Comparison of ENCODE assay signal across 10 mouse cellular contexts in the genomic region with DNA sequence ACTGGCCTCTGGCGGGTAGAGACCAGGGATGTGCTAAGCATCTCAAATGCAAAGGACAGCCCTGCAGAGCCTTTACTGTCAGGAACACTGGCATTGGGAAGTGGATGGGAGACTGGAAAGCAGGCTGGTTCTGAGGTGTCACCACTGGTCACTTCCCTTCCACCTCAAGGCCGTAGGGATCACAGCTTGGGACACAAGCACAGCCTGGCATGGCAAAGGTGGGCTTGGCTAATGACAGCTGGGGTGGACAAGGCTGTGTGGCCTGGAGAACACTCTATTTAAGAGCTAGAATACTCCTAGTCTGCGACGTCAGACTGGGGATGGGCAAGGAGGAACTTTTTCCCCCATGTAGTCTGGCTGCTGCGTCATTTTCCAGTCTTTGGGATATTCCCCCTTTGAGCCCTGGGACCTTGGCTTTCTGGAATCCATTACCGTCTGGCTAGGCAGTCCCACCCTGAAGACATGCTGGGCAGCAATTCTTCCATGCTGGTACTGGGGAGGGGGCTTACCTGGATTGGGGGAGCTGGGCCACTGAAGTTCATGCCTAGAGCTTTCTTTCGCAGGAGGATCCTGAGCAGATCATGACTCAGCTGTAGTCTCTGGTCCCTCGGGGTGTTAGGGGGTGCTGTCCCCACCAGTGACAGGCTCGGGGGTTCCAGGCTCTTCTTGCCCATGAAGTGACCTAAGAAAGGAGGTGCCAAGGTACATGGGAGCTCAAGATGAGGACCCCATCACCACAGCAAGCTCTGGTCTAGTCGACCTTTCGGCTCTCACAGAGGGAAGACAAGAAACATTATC. TPM values are rescaled to one million over a fixed set of nuclear protein-coding genes. Genes with fewer than 3 reads are reported as not detected.
DNase-seq lines count a peak whose midpoint lies in the region; ATAC-seq and TF ChIP-seq lines count a peak whose summit lies in the region.
"Had no signal": no experiment of that assay in that cellular context is flagged by ENCODE, and none has a peak within 500 bp of the region (broad histone marks: within the 10 kb centered on the region; RNA-seq: fewer than 3 reads in every experiment).

No protein-coding gene starts in this region.

- H3K36me3 ChIP-seq in hindbrain, embryonic 10.5 days, result peaks cover 49% of the 10 kb centered on the region
- no peaks in the 10 kb centered on the region; the same call in 1 of the 2 replicates for H3K36me3 ChIP-seq in hindbrain, embryonic 16.5 days (ENCODE audit: control insufficient read depth, insufficient read depth, low read length)
- peaks cover 27% of the 10 kb centered on the region for H3K36me3 ChIP-seq in midbrain, embryonic 13.5 days
- H3K36me3 ChIP-seq in midbrain, postnatal 0 days (ENCODE audit: insufficient read depth, low read length), result peaks cover 23% of the 10 kb centered on the region
- H3K36me3 ChIP-seq in intestine, postnatal 0 days (ENCODE audit: control insufficient read depth, insufficient read depth), result 0 out of 2 replicates have a peak, but pooled peaks cover 17% of the 10 kb centered on the region

- no peaks in the 10 kb centered on the region for H3K9me3 ChIP-seq in hindbrain, embryonic 10.5 days
- no peaks in the 10 kb centered on the region for H3K9me3 ChIP-seq in hindbrain, embryonic 16.5 days (ENCODE audit: control insufficient read depth, low read length)
- H3K9me3 ChIP-seq in midbrain, embryonic 13.5 days, result no peaks in the 10 kb centered on the region
- no peaks in the 10 kb centered on the region for H3K9me3 ChIP-seq in midbrain, postnatal 0 days (ENCODE audit: low read length)
- H3K9me3 ChIP-seq in intestine, postnatal 0 days (ENCODE audit: control insufficient read depth), result no peaks in the 10 kb centered on the region

- 87% methylated on average over 11 of the region's 11 CpGs for WGBS in hindbrain, embryonic 10.5 days
- 87% methylated on average over 11 of the region's 11 CpGs for WGBS in hindbrain, embryonic 16.5 days
- WGBS in midbrain, embryonic 13.5 days, result 92% methylated on average over 11 of the region's 11 CpGs
- 91% methylated on average over 11 of the region's 11 CpGs for WGBS in midbrain, postnatal 0 days
- WGBS in intestine, postnatal 0 days, result 90% methylated on average over 11 of the region's 11 CpGs

- DNase-seq in hindbrain, embryonic 10.5 days (ENCODE audit: low spot score), result no peak
- DNase-seq in midbrain, postnatal 0 days (ENCODE audit: low spot score), result no peak
- no peak for DNase-seq in testis, postnatal 10 days (ENCODE audit: low spot score)
- no peak for DNase-seq in thymus, postnatal 36 days
- DNase-seq: right cerebral cortex, postnatal 4 days had no signal

- no peak for ATAC-seq in hindbrain, embryonic 16.5 days
- no peak for ATAC-seq in midbrain, embryonic 13.5 days
- no peak for ATAC-seq in midbrain, postnatal 0 days (ENCODE audit: low FRiP score)
- ATAC-seq in intestine, postnatal 0 days, result no peak
- ATAC-seq: activated CD4-positive, CD25-positive, alpha-beta regulatory T cell, adult 4 months had no signal

- H3K4me1 ChIP-seq in hindbrain, embryonic 10.5 days (replicated peaks), result peaks cover 40% of the 10 kb centered on the region
- peaks cover 26% of the 10 kb centered on the region for H3K4me1 ChIP-seq in hindbrain, embryonic 16.5 days (ENCODE audit: control insufficient read depth, insufficient read depth, low read depth, low read length)
- H3K4me1 ChIP-seq in midbrain, embryonic 13.5 days (replicated peaks), result peaks cover 36% of the 10 kb centered on the region
- H3K4me1 ChIP-seq in midbrain, postnatal 0 days (ENCODE audit: insufficient read depth, low read length), result peaks cover 3% of the 10 kb centered on the region; the same call in 1 of the 2 replicates
- 0 out of 2 replicates have a peak, but pooled peaks cover 2% of the 10 kb centered on the region for H3K4me1 ChIP-seq in intestine, postnatal 0 days (replicated peaks; ENCODE audit: control insufficient read depth, insufficient read depth, low read length)

- 0 out of 2 replicates have a peak, but pooled peaks cover 7% of the 10 kb centered on the region for H3K27me3 ChIP-seq in hindbrain, embryonic 10.5 days (ENCODE audit: insufficient read depth, poor library complexity, severe bottlenecking)
- no peaks in the 10 kb centered on the region for H3K27me3 ChIP-seq in hindbrain, embryonic 16.5 days (replicated peaks; ENCODE audit: control insufficient read depth, insufficient read depth, low read length)
- no peaks in the 10 kb centered on the region for H3K27me3 ChIP-seq in midbrain, embryonic 13.5 days
- no peaks in the 10 kb centered on the region for H3K27me3 ChIP-seq in midbrain, postnatal 0 days (ENCODE audit: insufficient read depth, low read length)
- H3K27me3 ChIP-seq in intestine, postnatal 0 days (replicated peaks; ENCODE audit: control insufficient read depth, insufficient read depth, low read length), result no peaks in the 10 kb centered on the region

- H3K9ac ChIP-seq in hindbrain, embryonic 16.5 days (ENCODE audit: low read depth, low read length), result no peak overlapping the region
- no peak overlapping the region for H3K9ac ChIP-seq in midbrain, embryonic 13.5 days (replicated peaks)
- H3K9ac ChIP-seq in midbrain, postnatal 0 days (replicated peaks; ENCODE audit: low read length, poor library complexity, severe bottlenecking), result no peak overlapping the region
- no peak overlapping the region for H3K9ac ChIP-seq in intestine, postnatal 0 days (ENCODE audit: low read depth, low read length)

- TF ChIP-seq CTCF in midbrain, postnatal 0 days (IDR thresholded peaks at IDR 0.05), result no peak
- no peak for TF ChIP-seq CTCF in intestine, postnatal 0 days (IDR thresholded peaks at IDR 0.05; ENCODE audit: low read depth)

- no peak overlapping the region for H3K4me2 ChIP-seq in hindbrain, embryonic 16.5 days (ENCODE audit: low read length)
- H3K4me2 ChIP-seq in midbrain, embryonic 13.5 days (replicated peaks), result peak overlapping the region; percentile 90
- H3K4me2 ChIP-seq in midbrain, postnatal 0 days (ENCODE audit: low read depth, low read length, poor library complexity, severe bottlenecking), result no peak overlapping the region
- no peak overlapping the region for H3K4me2 ChIP-seq in intestine, postnatal 0 days (replicated peaks; ENCODE audit: low read depth)

- H3K27ac ChIP-seq in hindbrain, embryonic 10.5 days, result no peak overlapping the region
- H3K27ac ChIP-seq in hindbrain, embryonic 16.5 days (ENCODE audit: low read depth, low read length), result no peak overlapping the region
- H3K27ac ChIP-seq in midbrain, embryonic 13.5 days, result no peak overlapping the region
- no peak overlapping the region for H3K27ac ChIP-seq in midbrain, postnatal 0 days (ENCODE audit: low read depth, low read length)
- H3K27ac ChIP-seq in intestine, postnatal 0 days (ENCODE audit: low read depth, low read length), result 0 out of 2 replicates have a peak overlapping the region, but pooled peaks have one; percentile 15

- peak overlapping the region; percentile 59 for H3K4me3 ChIP-seq in hindbrain, embryonic 10.5 days
- no peak overlapping the region for H3K4me3 ChIP-seq in hindbrain, embryonic 16.5 days (ENCODE audit: low read length)
- H3K4me3 ChIP-seq in midbrain, embryonic 13.5 days (replicated peaks), result no peak overlapping the region
- no peak overlapping the region for H3K4me3 ChIP-seq in midbrain, postnatal 0 days (ENCODE audit: low read depth, low read length)
- no peak overlapping the region for H3K4me3 ChIP-seq in intestine, postnatal 0 days (ENCODE audit: low read depth, low read length)
- H3K4me3 ChIP-seq: myocyte had no signal

RNA-seq across cellular contexts. Expression of a gene that starts 1.1 kb away (rescaled TPM):
- 6.7 and 8.6 TPM in 2 replicates for polyA plus RNA-seq in hindbrain, embryonic 10.5 days (2016; fragmentation: Nextera tagmentation; extraction: Ambion mirVana)
- polyA plus RNA-seq in hindbrain, embryonic 16.5 days (2015; fragmentation: Nextera tagmentation; extraction: Ambion mirVana), result 7.6 and 7.7 TPM in 2 replicates
- 6.3 and 6.6 TPM in 2 replicates for polyA plus RNA-seq in midbrain, embryonic 13.5 days (2015; fragmentation: Nextera tagmentation; extraction: Ambion mirVana)
- total RNA-seq in midbrain, postnatal 0 days (2014; rRNA removed), result 13.0 and 14.3 TPM in 2 replicates
- polyA plus RNA-seq in midbrain, postnatal 0 days (2015; fragmentation: Nextera tagmentation; extraction: Ambion mirVana), result 9.4 and 10.1 TPM in 2 replicates
- 2.1 and 2.8 TPM in 2 replicates for polyA plus RNA-seq in intestine, postnatal 0 days (2015; fragmentation: Nextera tagmentation; extraction: Ambion mirVana)

RNA-seq across cellular contexts. Expression of a gene that starts 2.8 kb away (rescaled TPM):
- 46.3 and 48.4 TPM in 2 replicates for polyA plus RNA-seq in hindbrain, embryonic 10.5 days (2016; fragmentation: Nextera tagmentation; extraction: Ambion mirVana)
- 33.8 and 35.8 TPM in 2 replicates for polyA plus RNA-seq in hindbrain, embryonic 16.5 days (2015; fragmentation: Nextera tagmentation; extraction: Ambion mirVana)
- 41.2 and 44.3 TPM in 2 replicates for polyA plus RNA-seq in midbrain, embryonic 13.5 days (2015; fragmentation: Nextera tagmentation; extraction: Ambion mirVana)
- total RNA-seq in midbrain, postnatal 0 days (2014; rRNA removed), result 33.2 and 58.1 TPM in 2 replicates
- 34.7 and 35.0 TPM in 2 replicates for polyA plus RNA-seq in midbrain, postnatal 0 days (2015; fragmentation: Nextera tagmentation; extraction: Ambion mirVana)
- 9.3 and 9.6 TPM in 2 replicates for polyA plus RNA-seq in intestine, postnatal 0 days (2015; fragmentation: Nextera tagmentation; extraction: Ambion mirVana)

RNA-seq across cellular contexts. Expression of a gene that starts 43.1 kb away (rescaled TPM):
- 3.6 and 4.0 TPM in 2 replicates for polyA plus RNA-seq in hindbrain, embryonic 10.5 days (2016; fragmentation: Nextera tagmentation; extraction: Ambion mirVana)
- polyA plus RNA-seq in hindbrain, embryonic 16.5 days (2015; fragmentation: Nextera tagmentation; extraction: Ambion mirVana), result 3.3 and 3.4 TPM in 2 replicates
- 6.1 and 6.6 TPM in 2 replicates for polyA plus RNA-seq in midbrain, embryonic 13.5 days (2015; fragmentation: Nextera tagmentation; extraction: Ambion mirVana)
- total RNA-seq in midbrain, postnatal 0 days (2014; rRNA removed), result 18.2 and 22.4 TPM in 2 replicates
- 2.7 TPM in 2 replicates for polyA plus RNA-seq in midbrain, postnatal 0 days (2015; fragmentation: Nextera tagmentation; extraction: Ambion mirVana)
- polyA plus RNA-seq in intestine, postnatal 0 days (2015; fragmentation: Nextera tagmentation; extraction: Ambion mirVana), result 0.68 and 0.80 TPM in 2 replicates

RNA-seq across cellular contexts. Expression of a gene that starts 43.8 kb away (rescaled TPM):
- 187 and 192 TPM in 2 replicates for polyA plus RNA-seq in hindbrain, embryonic 10.5 days (2016; fragmentation: Nextera tagmentation; extraction: Ambion mirVana)
- polyA plus RNA-seq in hindbrain, embryonic 16.5 days (2015; fragmentation: Nextera tagmentation; extraction: Ambion mirVana), result 153 and 164 TPM in 2 replicates
- 162 and 181 TPM in 2 replicates for polyA plus RNA-seq in midbrain, embryonic 13.5 days (2015; fragmentation: Nextera tagmentation; extraction: Ambion mirVana)
- 54.5 and 76.9 TPM in 2 replicates for total RNA-seq in midbrain, postnatal 0 days (2014; rRNA removed)
- 128 TPM in 2 replicates for polyA plus RNA-seq in midbrain, postnatal 0 days (2015; fragmentation: Nextera tagmentation; extraction: Ambion mirVana)
- polyA plus RNA-seq in intestine, postnatal 0 days (2015; fragmentation: Nextera tagmentation; extraction: Ambion mirVana), result 140 and 142 TPM in 2 replicates
